Mouse (Mus musculus): ENCODE data around the gene Prox1. TPM values are rescaled to one million over a fixed set of nuclear protein-coding genes. Genes with fewer than 3 reads are reported as not detected.
A peak's percentile ranks its signal among the peaks of the same experiment; 100 is the strongest.

Prox1 gene
- polyA plus RNA-seq, 1 experiment from 2014 or later, result 2.1 TPM

GRCm38 (mm10) chr1:190190231-190190965 is 19.9 kb upstream of the Prox1 start:
- 0 out of 2 replicates have a peak, but pooled peaks cover 3% of the 10 kb centered on the region for H3K4me1 ChIP-seq
- no peak overlapping the region for H3K9ac ChIP-seq
- no peaks in the 10 kb centered on the region for H3K9me3 ChIP-seq
- no peak overlapping the region for H3K4me2 ChIP-seq
- H3K27me3 ChIP-seq, result 0 out of 2 replicates have a peak, but pooled peaks cover 2% of the 10 kb centered on the region
- H3K36me3 ChIP-seq, result no peaks in the 10 kb centered on the region
- no peak overlapping the region for H3K27ac ChIP-seq
- WGBS, result 29% methylated on average over 10 of the region's 10 CpGs
- ATAC-seq (ENCODE audit: insufficient number of reproducible peaks, low FRiP score, low TSS enrichment, low read depth), result no peak
- no peak overlapping the region for H3K4me3 ChIP-seq

- H3K4me1 ChIP-seq, result 0 out of 2 replicates have a peak, but pooled peaks cover 3% of the 10 kb centered on the region
- no peak overlapping the region for H3K27ac ChIP-seq
- H3K36me3 ChIP-seq, result no peaks in the 10 kb centered on the region
- H3K27me3 ChIP-seq, result 0 out of 2 replicates have a peak, but pooled peaks cover 2% of the 10 kb centered on the region
- WGBS, result 69% methylated on average over 2 of the region's 2 CpGs
- no peak overlapping the region for H3K4me2 ChIP-seq
- no peaks in the 10 kb centered on the region for H3K9me3 ChIP-seq
- no peak overlapping the region for H3K4me3 ChIP-seq
- H3K9ac ChIP-seq, result no peak overlapping the region
- ATAC-seq (ENCODE audit: insufficient number of reproducible peaks, low FRiP score, low TSS enrichment, low read depth), result no peak
These were observed 18.6 kb upstream of the Prox1 start for GRCm38 (mm10) chr1:190189125-190189524.

DNA sequence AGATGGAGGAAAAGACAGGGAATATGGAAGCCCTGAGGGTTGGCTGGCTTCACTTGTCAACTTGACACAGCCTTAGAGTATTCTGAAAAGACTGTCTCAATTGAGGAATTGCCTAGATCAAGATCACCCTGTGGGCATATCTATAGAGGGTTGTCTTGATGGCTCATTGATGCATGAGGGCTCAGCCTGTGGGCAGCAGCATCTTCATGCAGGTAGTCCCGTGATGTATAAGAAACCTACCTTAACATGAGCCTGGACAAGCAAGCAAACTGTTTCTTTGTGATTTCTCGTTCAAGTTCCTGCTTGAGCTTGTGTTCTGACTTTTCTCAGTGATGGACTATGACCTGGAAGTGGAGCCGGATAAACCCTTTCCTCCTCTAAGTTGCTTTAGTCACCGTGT is 15.8 kb upstream of the Prox1 start:
- Histone ChIP-seq H3K9me3 (no peaks in the 10 kb centered on the region), H3K27me3 (no peaks in the 10 kb centered on the region), H3K9ac (no peak overlapping the region), H3K4me1 (0 out of 2 replicates have a peak, but pooled peaks cover 3% of the 10 kb centered on the region), H3K4me3 (no peak overlapping the region), H3K27ac (no peak overlapping the region), H3K36me3 (no peaks in the 10 kb centered on the region), H3K4me2 (no peak overlapping the region)
- ATAC-seq (ENCODE audit: insufficient number of reproducible peaks, low FRiP score, low TSS enrichment, low read depth), result no peak
- WGBS, result 87% methylated on average over 4 of the region's 4 CpGs

- 75% methylated on average over 10 of the region's 10 CpGs for WGBS
- no peak overlapping the region for H3K9ac ChIP-seq
- H3K36me3 ChIP-seq, result no peaks in the 10 kb centered on the region
- H3K4me1 ChIP-seq, result no peaks in the 10 kb centered on the region
- no peak overlapping the region for H3K4me2 ChIP-seq
- ATAC-seq (ENCODE audit: insufficient number of reproducible peaks, low FRiP score, low TSS enrichment, low read depth), result no peak
- no peaks in the 10 kb centered on the region for H3K9me3 ChIP-seq
- H3K27ac ChIP-seq, result no peak overlapping the region
- no peak overlapping the region for H3K4me3 ChIP-seq
- H3K27me3 ChIP-seq, result no peaks in the 10 kb centered on the region
These were observed 14.8 kb upstream of the Prox1 start for GRCm38 (mm10) chr1:190185284-190185683.

- H3K36me3 ChIP-seq, result no peaks in the 10 kb centered on the region
- no peaks in the 10 kb centered on the region for H3K4me1 ChIP-seq
- no peak overlapping the region for H3K27ac ChIP-seq
- ATAC-seq (ENCODE audit: insufficient number of reproducible peaks, low FRiP score, low TSS enrichment, low read depth), result no peak
- H3K9ac ChIP-seq, result no peak overlapping the region
- no peak overlapping the region for H3K4me3 ChIP-seq
- WGBS, result 90% methylated on average over 4 of the region's 4 CpGs
- no peaks in the 10 kb centered on the region for H3K9me3 ChIP-seq
- H3K27me3 ChIP-seq, result peaks cover 12% of the 10 kb centered on the region; the same call in 1 of the 2 replicates
- H3K4me2 ChIP-seq, result no peak overlapping the region
These were observed 13.1 kb upstream of the Prox1 start for GRCm38 (mm10) chr1:190183574-190183973.

- 69% methylated on average over 7 of the region's 7 CpGs for WGBS
- H3K36me3 ChIP-seq, result no peaks in the 10 kb centered on the region
- no peaks in the 10 kb centered on the region for H3K4me1 ChIP-seq
- peaks cover 19% of the 10 kb centered on the region for H3K27me3 ChIP-seq
- no peak for ATAC-seq (ENCODE audit: insufficient number of reproducible peaks, low FRiP score, low TSS enrichment, low read depth)
- H3K9ac ChIP-seq, result no peak overlapping the region
- no peaks in the 10 kb centered on the region for H3K9me3 ChIP-seq
- no peak overlapping the region for H3K4me3 ChIP-seq
- no peak overlapping the region for H3K4me2 ChIP-seq
- H3K27ac ChIP-seq, result no peak overlapping the region
These were observed 11.3 kb upstream of the Prox1 start for GRCm38 (mm10) chr1:190181765-190182164.

- WGBS, result 50% methylated on average over 6 of the region's 6 CpGs
- H3K4me3 ChIP-seq, result no peak overlapping the region
- no peak for ATAC-seq (ENCODE audit: insufficient number of reproducible peaks, low FRiP score, low TSS enrichment, low read depth)
- no peaks in the 10 kb centered on the region for H3K9me3 ChIP-seq
- H3K27me3 ChIP-seq, result peaks cover 26% of the 10 kb centered on the region
- H3K4me2 ChIP-seq, result no peak overlapping the region
- no peak overlapping the region for H3K27ac ChIP-seq
- H3K9ac ChIP-seq, result no peak overlapping the region
- H3K4me1 ChIP-seq, result no peaks in the 10 kb centered on the region
- H3K36me3 ChIP-seq, result no peaks in the 10 kb centered on the region
These were observed 10.3 kb upstream of the Prox1 start for GRCm38 (mm10) chr1:190180861-190181260.

DNA sequence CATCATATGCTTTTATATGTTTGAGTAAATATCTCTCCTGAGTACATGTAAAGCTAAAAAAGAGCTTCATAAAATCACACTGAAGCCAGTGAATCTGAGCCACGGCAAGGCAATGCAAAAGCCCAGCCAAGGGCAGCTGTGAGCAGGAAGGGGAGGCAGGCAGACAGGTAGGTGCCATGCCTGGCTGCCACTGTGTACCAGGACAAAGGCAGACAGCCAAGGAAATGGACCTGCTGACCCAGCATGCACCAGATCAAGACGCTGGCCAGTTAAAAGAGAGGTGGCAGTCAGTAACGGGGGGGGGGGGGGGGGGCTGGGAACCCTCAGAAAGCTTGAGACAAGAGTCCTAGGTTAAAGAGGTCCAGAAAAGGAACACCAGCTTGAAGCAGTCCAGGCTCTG is 6.4 kb upstream of the Prox1 start:
- WGBS, result 23% methylated on average over 3 of the region's 3 CpGs
- no peak overlapping the region for H3K27ac ChIP-seq
- peaks cover 63% of the 10 kb centered on the region for H3K27me3 ChIP-seq
- no peak overlapping the region for H3K4me2 ChIP-seq
- no peaks in the 10 kb centered on the region for H3K9me3 ChIP-seq
- ATAC-seq (ENCODE audit: insufficient number of reproducible peaks, low FRiP score, low TSS enrichment, low read depth), result no peak
- peaks cover 29% of the 10 kb centered on the region for H3K4me1 ChIP-seq
- H3K4me3 ChIP-seq, result no peak overlapping the region
- no peak overlapping the region for H3K9ac ChIP-seq
- no peaks in the 10 kb centered on the region for H3K36me3 ChIP-seq

DNA sequence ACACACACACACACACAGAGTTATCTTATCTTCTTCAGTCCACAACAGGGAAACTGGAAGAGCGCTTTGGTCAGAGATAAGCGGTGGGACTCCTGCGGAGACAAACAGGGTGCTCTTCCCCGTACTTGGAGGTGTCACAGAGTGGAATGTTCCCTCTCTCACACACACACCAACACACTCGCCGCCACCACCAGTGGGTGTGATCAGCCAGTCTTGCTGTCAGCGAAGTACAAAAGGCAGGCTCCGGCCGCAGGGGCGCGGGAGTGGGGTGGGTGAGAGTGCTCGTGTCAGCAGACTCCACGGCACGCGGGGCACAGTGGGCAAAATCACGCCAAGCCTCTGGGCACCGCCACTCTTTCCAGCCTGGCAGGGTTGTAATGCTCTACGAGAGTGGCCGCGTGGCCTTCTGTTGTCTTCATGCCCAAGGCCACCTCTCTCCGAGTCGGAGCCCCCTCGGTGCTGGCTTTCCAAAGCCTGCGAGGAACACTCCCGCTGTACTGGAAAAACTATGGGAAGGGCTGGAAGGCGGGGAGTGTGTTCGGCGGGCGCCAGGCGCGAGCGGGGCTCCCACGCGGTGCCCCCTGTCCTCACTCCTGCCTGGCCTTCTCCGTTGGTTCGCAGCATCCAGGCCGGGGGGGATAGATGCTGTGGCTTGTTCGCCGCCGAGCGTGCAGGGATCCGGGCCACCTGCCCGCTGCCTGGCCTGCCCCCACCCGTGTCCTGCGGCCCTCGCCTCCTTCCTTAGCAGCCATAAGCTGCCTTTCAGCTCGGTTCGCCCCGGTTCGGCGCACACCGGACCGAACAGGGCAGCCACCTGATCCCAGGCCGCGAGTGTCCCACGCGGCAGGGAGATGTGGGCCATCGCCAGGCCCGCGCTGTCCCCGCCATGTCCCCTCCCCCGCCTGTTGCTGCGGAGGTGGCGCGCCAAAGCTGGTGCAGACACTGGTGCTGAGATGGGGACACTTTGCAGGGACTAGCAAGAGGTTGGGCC is 4.5 kb upstream of the Prox1 start:
- 3% methylated on average over 65 of the region's 65 CpGs for WGBS
- H3K27ac ChIP-seq, result no peak overlapping the region

GRCm38 (mm10) chr1:190174231-190174630 is 3.7 kb upstream of the Prox1 start:
- H3K27me3 ChIP-seq, result peaks cover 79% of the 10 kb centered on the region

More for the DNA sequence above, 4.5 kb upstream of the Prox1 start:
- H3K36me3 ChIP-seq, result no peaks in the 10 kb centered on the region
- H3K4me2 ChIP-seq, result peak overlapping the region; percentile 71
- peak overlapping the region; percentile 37 for H3K4me3 ChIP-seq
- H3K27me3 ChIP-seq, result peaks cover 79% of the 10 kb centered on the region
- 0 out of 2 replicates have a peak overlapping the region, but pooled peaks have one; percentile 12 for H3K9ac ChIP-seq
- no peak for ATAC-seq (ENCODE audit: insufficient number of reproducible peaks, low FRiP score, low TSS enrichment, low read depth)
- H3K4me1 ChIP-seq, result peaks cover 39% of the 10 kb centered on the region
- H3K9me3 ChIP-seq, result no peaks in the 10 kb centered on the region

DNA sequence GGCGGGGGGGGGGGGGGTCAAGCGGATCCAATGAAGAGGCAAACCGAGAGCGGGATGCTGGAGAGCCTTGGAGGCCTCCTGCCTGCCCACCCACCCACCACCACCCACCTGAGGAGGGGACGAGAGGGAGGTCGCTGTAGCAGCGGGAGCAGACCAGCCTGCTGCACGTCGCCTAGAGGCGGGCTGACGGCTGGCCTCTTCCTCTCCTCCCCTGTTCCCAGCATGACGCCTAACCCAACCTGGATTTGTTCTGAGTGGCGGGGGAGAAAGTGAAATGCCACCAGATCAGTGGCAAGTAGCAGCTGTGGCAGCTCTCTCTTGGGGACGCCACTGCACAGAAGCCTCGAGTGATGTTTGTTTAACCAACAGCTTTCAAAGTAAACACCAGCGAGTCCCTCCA is 3.1 kb upstream of the Prox1 start:
- no peak overlapping the region for H3K4me2 ChIP-seq
- no peak overlapping the region for H3K4me3 ChIP-seq
- H3K9ac ChIP-seq, result no peak overlapping the region
- no peaks in the 10 kb centered on the region for H3K36me3 ChIP-seq
- no peaks in the 10 kb centered on the region for H3K9me3 ChIP-seq
- peaks cover 83% of the 10 kb centered on the region for H3K27me3 ChIP-seq
- H3K4me1 ChIP-seq, result peaks cover 53% of the 10 kb centered on the region
- no peak for ATAC-seq (ENCODE audit: insufficient number of reproducible peaks, low FRiP score, low TSS enrichment, low read depth)
- no peak overlapping the region for H3K27ac ChIP-seq
- 3% methylated on average over 16 of the region's 16 CpGs for WGBS

More at GRCm38 (mm10) chr1:190174231-190174630, 3.7 kb upstream of the Prox1 start:
- no peaks in the 10 kb centered on the region for H3K9me3 ChIP-seq
- WGBS, result 8% methylated on average over 13 of the region's 13 CpGs
- no peak overlapping the region for H3K27ac ChIP-seq
- H3K36me3 ChIP-seq, result no peaks in the 10 kb centered on the region
- H3K4me2 ChIP-seq, result no peak overlapping the region
- ATAC-seq (ENCODE audit: insufficient number of reproducible peaks, low FRiP score, low TSS enrichment, low read depth), result no peak
- H3K9ac ChIP-seq, result no peak overlapping the region
- H3K4me3 ChIP-seq, result no peak overlapping the region
- H3K4me1 ChIP-seq, result peaks cover 46% of the 10 kb centered on the region

Measured in limb, embryonic 15.5 days (tissue).